Mouse (Mus musculus): ENCODE results near the gene Cd34.

GRCm38 (mm10) chr1:194962181-194962580 is 23.6 kb downstream of the Cd34 start:
- no peak for TF ChIP-seq POLR2A (IDR thresholded peaks at IDR 0.05; ENCODE audit: low read depth, low read length)
- peak; percentile 92; the same call in 1 of the 2 replicates for TF ChIP-seq CTCF (IDR thresholded peaks at IDR 0.05; ENCODE audit: extremely low read depth, insufficient read length, insufficient replicate concordance, low read depth, low read length)

Data from small intestine, adult 2 months (tissue).